Mouse (Mus musculus): ENCODE data around the gene Btbd6.

- TF ChIP-seq CTCF (IDR thresholded peaks at IDR 0.05; ENCODE audit: borderline replicate concordance, insufficient read depth, low read length) (no peak), POLR2A (IDR thresholded peaks at IDR 0.05; ENCODE audit: low read depth, low read length) (no peak)
Measured at GRCm38 (mm10) chr12:112929562-112930352, 46.5 kb upstream of the Btbd6 start, which contains the start of gene Jag2.
